Mouse (Mus musculus): Measurements from ENCODE around the gene Rpgrip1. TPM values are rescaled to one million over a fixed set of nuclear protein-coding genes. Genes with fewer than 3 reads are reported as not detected.

Gene Rpgrip1
- polyA plus RNA-seq, 1 experiment from 2014 or later = 23.2 TPM

- no peak overlapping the region for H3K4me2 ChIP-seq (replicated peaks; ENCODE audit: low read depth)
- no peaks in the 10 kb centered on the region for H3K4me1 ChIP-seq (replicated peaks; ENCODE audit: control insufficient read depth, insufficient read depth, low read length)
- no peak overlapping the region for H3K27ac ChIP-seq (ENCODE audit: low read depth, low read length)
- H3K36me3 ChIP-seq (ENCODE audit: control insufficient read depth, insufficient read depth) = 0 out of 2 replicates have a peak, but pooled peaks cover 3% of the 10 kb centered on the region
- H3K4me3 ChIP-seq (ENCODE audit: low read depth, low read length) = no peak overlapping the region
- peak; percentile 79 for TF ChIP-seq CTCF (IDR thresholded peaks at IDR 0.05; ENCODE audit: low read depth)
- H3K9me3 ChIP-seq (ENCODE audit: control insufficient read depth) = no peaks in the 10 kb centered on the region
- no peak overlapping the region for H3K9ac ChIP-seq (ENCODE audit: low read depth, low read length)
- no peaks in the 10 kb centered on the region for H3K27me3 ChIP-seq (replicated peaks; ENCODE audit: control insufficient read depth, insufficient read depth, low read length)
- no peak; the same call in 1 of the 2 replicates for ATAC-seq
Measured at GRCm38 (mm10) chr14:52190740-52191359, 80.3 kb downstream of the Rpgrip1 start.

- WGBS = 12% methylated on average over 3 of the region's 3 CpGs
- no peaks in the 10 kb centered on the region for H3K9me3 ChIP-seq (ENCODE audit: control insufficient read depth)
- no peak overlapping the region for H3K9ac ChIP-seq (ENCODE audit: low read depth, low read length)
- no peak for ATAC-seq
- H3K36me3 ChIP-seq (ENCODE audit: control insufficient read depth, insufficient read depth) = 0 out of 2 replicates have a peak, but pooled peaks cover 13% of the 10 kb centered on the region
- no peaks in the 10 kb centered on the region for H3K4me1 ChIP-seq (replicated peaks; ENCODE audit: control insufficient read depth, insufficient read depth, low read length)
- H3K27me3 ChIP-seq (replicated peaks; ENCODE audit: control insufficient read depth, insufficient read depth, low read length) = no peaks in the 10 kb centered on the region
- no peak overlapping the region for H3K27ac ChIP-seq (ENCODE audit: low read depth, low read length)
- peak overlapping the region; percentile 99; the same call in 1 of the 2 replicates for H3K4me3 ChIP-seq (ENCODE audit: low read depth, low read length)
- peak overlapping the region; percentile 90 for H3K4me2 ChIP-seq (replicated peaks; ENCODE audit: low read depth)
- TF ChIP-seq CTCF (IDR thresholded peaks at IDR 0.05; ENCODE audit: low read depth) = peak; percentile 72
Measured at GRCm38 (mm10) chr14:52195691-52196090, 85.2 kb downstream of the Rpgrip1 start.

GRCm38 (mm10) chr14:52196230-52197155, 86.0 kb downstream of the Rpgrip1 start:
- under 1% methylated on average over 57 of the region's 59 CpGs for WGBS
- H3K4me2 ChIP-seq (replicated peaks; ENCODE audit: low read depth) = peak overlapping the region; percentile 90
- ATAC-seq = peak; percentile 12; the same call in 1 of the 2 replicates
- peak overlapping the region; percentile 98 for H3K9ac ChIP-seq (ENCODE audit: low read depth, low read length)
- peak overlapping the region; percentile 98 for H3K27ac ChIP-seq (ENCODE audit: low read depth, low read length)
- H3K4me1 ChIP-seq (replicated peaks; ENCODE audit: control insufficient read depth, insufficient read depth, low read length) = no peaks in the 10 kb centered on the region
- H3K36me3 ChIP-seq (ENCODE audit: control insufficient read depth, insufficient read depth) = 0 out of 2 replicates have a peak, but pooled peaks cover 13% of the 10 kb centered on the region
- H3K27me3 ChIP-seq (replicated peaks; ENCODE audit: control insufficient read depth, insufficient read depth, low read length) = no peaks in the 10 kb centered on the region
- H3K9me3 ChIP-seq (ENCODE audit: control insufficient read depth) = no peaks in the 10 kb centered on the region
- H3K4me3 ChIP-seq (ENCODE audit: low read depth, low read length) = peak overlapping the region; percentile 99
- no peak for TF ChIP-seq CTCF (IDR thresholded peaks at IDR 0.05; ENCODE audit: low read depth)

GRCm38 (mm10) chr14:52197156-52197878, 86.8 kb downstream of the Rpgrip1 start, which contains the start of gene Supt16:
Gene Supt16 (minus strand): TSS chr14:52197416.
- Histone ChIP-seq H3K4me3 (ENCODE audit: low read depth, low read length) (peak within 1 kb of the TSS; percentile 99), H3K9ac (ENCODE audit: low read depth, low read length) (peak within 1 kb of the TSS; percentile 98), H3K9me3 (ENCODE audit: control insufficient read depth) (no peaks in the 10 kb centered on the region), H3K36me3 (ENCODE audit: control insufficient read depth, insufficient read depth) (peaks cover 19% of the 10 kb centered on the region; the same call in 1 of the 2 replicates), H3K27ac (ENCODE audit: low read depth, low read length) (peak within 1 kb of the TSS; percentile 98), H3K4me2 (replicated peaks; ENCODE audit: low read depth) (peak within 1 kb of the TSS; percentile 90), H3K27me3 (replicated peaks; ENCODE audit: control insufficient read depth, insufficient read depth, low read length) (no peaks in the 10 kb centered on the region), H3K4me1 (replicated peaks; ENCODE audit: control insufficient read depth, insufficient read depth, low read length) (no peaks in the 10 kb centered on the region)
- ATAC-seq = peak; percentile 96
- WGBS = under 1% methylated on average over 59 of the region's 59 CpGs
- no peak for TF ChIP-seq CTCF (IDR thresholded peaks at IDR 0.05; ENCODE audit: low read depth)

GRCm38 (mm10) chr14:52198141-52198540, 87.6 kb downstream of the Rpgrip1 start:
- ATAC-seq = no peak
- no peaks in the 10 kb centered on the region for H3K9me3 ChIP-seq (ENCODE audit: control insufficient read depth)
- no peak overlapping the region for H3K9ac ChIP-seq (ENCODE audit: low read depth, low read length)
- H3K36me3 ChIP-seq (ENCODE audit: control insufficient read depth, insufficient read depth) = peaks cover 23% of the 10 kb centered on the region
- TF ChIP-seq CTCF (IDR thresholded peaks at IDR 0.05; ENCODE audit: low read depth) = no peak
- peak overlapping the region; percentile 90 for H3K4me2 ChIP-seq (replicated peaks; ENCODE audit: low read depth)
- no peaks in the 10 kb centered on the region for H3K27me3 ChIP-seq (replicated peaks; ENCODE audit: control insufficient read depth, insufficient read depth, low read length)
- 12% methylated on average over 3 of the region's 3 CpGs for WGBS
- H3K4me1 ChIP-seq (replicated peaks; ENCODE audit: control insufficient read depth, insufficient read depth, low read length) = no peaks in the 10 kb centered on the region
- H3K4me3 ChIP-seq (ENCODE audit: low read depth, low read length) = peak overlapping the region; percentile 99
- H3K27ac ChIP-seq (ENCODE audit: low read depth, low read length) = peak overlapping the region; percentile 42; the same call in 1 of the 2 replicates
